Mouse (Mus musculus): ENCODE data around the gene Gtpbp3. TPM values are rescaled to one million over a fixed set of nuclear protein-coding genes. Genes with fewer than 3 reads are reported as not detected.
A peak's percentile ranks its signal among the peaks of the same experiment; 100 is the strongest.

Gene Gtpbp3
- polyA plus RNA-seq (2015; fragmentation: Nextera tagmentation; extraction: Ambion mirVana): 13.7 and 14.3 TPM in 2 replicates

- Histone ChIP-seq H3K4me3 (peak within 1 kb of the TSS; percentile 82), H3K4me2 (peak within 1 kb of the TSS; percentile 100), H3K27me3 (no peaks in the 10 kb centered on the region), H3K9me3 (no peaks in the 10 kb centered on the region), H3K4me1 (replicated peaks) (peaks cover 58% of the 10 kb centered on the region), H3K9ac (peak within 1 kb of the TSS; percentile 83), H3K27ac (peak within 1 kb of the TSS; percentile 58), H3K36me3 (peaks cover 48% of the 10 kb centered on the region)
- WGBS: under 1% methylated on average over 33 of the region's 33 CpGs
- ATAC-seq (ENCODE audit: low FRiP score): peak; percentile 9; the same call in 1 of the 2 replicates
Measured at GRCm38 (mm10) chr8:71487691-71488445, at the start of gene Gtpbp3. Gene Gtpbp3 (plus strand): TSS chr8:71488103.

- no peak for ATAC-seq (ENCODE audit: low FRiP score)
- Histone ChIP-seq H3K9me3 (no peaks in the 10 kb centered on the region), H3K4me2 (no peak overlapping the region), H3K27ac (no peak overlapping the region), H3K36me3 (no peaks in the 10 kb centered on the region), H3K9ac (no peak overlapping the region), H3K4me3 (no peak overlapping the region), H3K27me3 (peaks cover 13% of the 10 kb centered on the region), H3K4me1 (replicated peaks) (no peaks in the 10 kb centered on the region)
- under 1% methylated on average over 7 of the region's 7 CpGs for WGBS
Measured at GRCm38 (mm10) chr8:71441404-71441803, 46.5 kb upstream of the Gtpbp3 start.

GRCm38 (mm10) chr8:71445096-71445495 is 42.8 kb upstream of the Gtpbp3 start:
- ATAC-seq (ENCODE audit: low FRiP score): no peak
- Histone ChIP-seq H3K9ac (no peak overlapping the region), H3K4me3 (no peak overlapping the region), H3K4me2 (no peak overlapping the region), H3K27me3 (peaks cover 9% of the 10 kb centered on the region), H3K9me3 (no peaks in the 10 kb centered on the region), H3K27ac (no peak overlapping the region), H3K4me1 (replicated peaks) (no peaks in the 10 kb centered on the region), H3K36me3 (no peaks in the 10 kb centered on the region)
- 87% methylated on average over 7 of the region's 7 CpGs for WGBS

- ATAC-seq (ENCODE audit: low FRiP score): no peak
- Histone ChIP-seq H3K36me3 (peaks cover 2% of the 10 kb centered on the region), H3K27me3 (0 out of 2 replicates have a peak, but pooled peaks cover 3% of the 10 kb centered on the region), H3K4me1 (replicated peaks) (no peaks in the 10 kb centered on the region), H3K4me3 (no peak overlapping the region), H3K9ac (no peak overlapping the region), H3K27ac (no peak overlapping the region), H3K4me2 (no peak overlapping the region), H3K9me3 (no peaks in the 10 kb centered on the region)
- WGBS: 67% methylated on average over 4 of the region's 4 CpGs
Measured at GRCm38 (mm10) chr8:71451337-71451736, 36.6 kb upstream of the Gtpbp3 start.

GRCm38 (mm10) chr8:71451777-71452176 is 36.1 kb upstream of the Gtpbp3 start:
- Histone ChIP-seq H3K4me3 (no peak overlapping the region), H3K27me3 (0 out of 2 replicates have a peak, but pooled peaks cover 3% of the 10 kb centered on the region), H3K4me1 (replicated peaks) (no peaks in the 10 kb centered on the region), H3K36me3 (peaks cover 6% of the 10 kb centered on the region), H3K4me2 (no peak overlapping the region), H3K9ac (no peak overlapping the region), H3K9me3 (no peaks in the 10 kb centered on the region), H3K27ac (no peak overlapping the region)
- 48% methylated on average over 11 of the region's 11 CpGs for WGBS
- no peak for ATAC-seq (ENCODE audit: low FRiP score)

- H3K27me3 ChIP-seq: no peaks in the 10 kb centered on the region
- H3K9ac ChIP-seq: 0 out of 2 replicates have a peak overlapping the region, but pooled peaks have one; percentile 24
- H3K9me3 ChIP-seq: no peaks in the 10 kb centered on the region
- no peak overlapping the region for H3K4me2 ChIP-seq
- H3K36me3 ChIP-seq: peaks cover 15% of the 10 kb centered on the region
- no peak overlapping the region for H3K4me3 ChIP-seq
- H3K4me1 ChIP-seq (replicated peaks): no peaks in the 10 kb centered on the region
- no peak overlapping the region for H3K27ac ChIP-seq
- WGBS: 83% methylated on average over 2 of the region's 2 CpGs
- ATAC-seq (ENCODE audit: low FRiP score): no peak
Measured at GRCm38 (mm10) chr8:71452669-71453068, 35.2 kb upstream of the Gtpbp3 start.

GRCm38 (mm10) chr8:71454668-71455067 is 33.2 kb upstream of the Gtpbp3 start:
- Histone ChIP-seq H3K36me3 (peaks cover 35% of the 10 kb centered on the region), H3K4me3 (no peak overlapping the region), H3K4me1 (replicated peaks) (peaks cover 12% of the 10 kb centered on the region), H3K9ac (no peak overlapping the region), H3K27ac (no peak overlapping the region), H3K4me2 (no peak overlapping the region), H3K9me3 (no peaks in the 10 kb centered on the region), H3K27me3 (no peaks in the 10 kb centered on the region)
- no peak for ATAC-seq (ENCODE audit: low FRiP score)
- WGBS: 84% methylated on average over 8 of the region's 8 CpGs

- Histone ChIP-seq H3K4me1 (replicated peaks) (peaks cover 32% of the 10 kb centered on the region), H3K9me3 (no peaks in the 10 kb centered on the region), H3K4me3 (no peak overlapping the region), H3K4me2 (no peak overlapping the region), H3K9ac (no peak overlapping the region), H3K27me3 (no peaks in the 10 kb centered on the region), H3K36me3 (peaks cover 55% of the 10 kb centered on the region), H3K27ac (no peak overlapping the region)
- ATAC-seq (ENCODE audit: low FRiP score): 0 out of 2 replicates have a peak, but pooled peaks have one; percentile 8
- 46% methylated on average over 22 of the region's 22 CpGs for WGBS
Measured at GRCm38 (mm10) chr8:71456906-71457305, 31.0 kb upstream of the Gtpbp3 start.

GRCm38 (mm10) chr8:71457659-71458270 is 30.1 kb upstream of the Gtpbp3 start:
- no peak overlapping the region for H3K4me3 ChIP-seq
- peaks cover 41% of the 10 kb centered on the region for H3K4me1 ChIP-seq (replicated peaks)
- 86% methylated on average over 20 of the region's 20 CpGs for whole genome bisulfite sequencing
- H3K27ac ChIP-seq: no peak overlapping the region
- no peak overlapping the region for H3K4me2 ChIP-seq
- H3K27me3 ChIP-seq: no peaks in the 10 kb centered on the region
- H3K9me3 ChIP-seq: no peaks in the 10 kb centered on the region
- no peak for ATAC-seq (ENCODE audit: low FRiP score)
- H3K9ac ChIP-seq: no peak overlapping the region
- H3K36me3 ChIP-seq: peaks cover 55% of the 10 kb centered on the region

- H3K4me1 ChIP-seq (replicated peaks): peaks cover 57% of the 10 kb centered on the region
- H3K4me2 ChIP-seq: no peak overlapping the region
- H3K4me3 ChIP-seq: no peak overlapping the region
- ATAC-seq (ENCODE audit: low FRiP score): no peak
- H3K9me3 ChIP-seq: no peaks in the 10 kb centered on the region
- peaks cover 55% of the 10 kb centered on the region for H3K36me3 ChIP-seq
- H3K9ac ChIP-seq: peak overlapping the region; percentile 29; the same call in 1 of the 2 replicates
- no peak overlapping the region for H3K27ac ChIP-seq
- WGBS: 93% methylated on average over 6 of the region's 6 CpGs
- no peaks in the 10 kb centered on the region for H3K27me3 ChIP-seq
Measured at GRCm38 (mm10) chr8:71460716-71461115, 27.2 kb upstream of the Gtpbp3 start.

GRCm38 (mm10) chr8:71461152-71461840 is 26.6 kb upstream of the Gtpbp3 start:
- Histone ChIP-seq H3K27ac (no peak overlapping the region), H3K4me1 (replicated peaks) (peaks cover 61% of the 10 kb centered on the region), H3K4me2 (peak overlapping the region; percentile 93), H3K4me3 (peak overlapping the region; percentile 88), H3K27me3 (no peaks in the 10 kb centered on the region), H3K9ac (peak overlapping the region; percentile 92), H3K9me3 (no peaks in the 10 kb centered on the region), H3K36me3 (peaks cover 53% of the 10 kb centered on the region)
- ATAC-seq (ENCODE audit: low FRiP score): no peak
- WGBS: 79% methylated on average over 47 of the region's 47 CpGs

GRCm38 (mm10) chr8:71462191-71462590 is 25.7 kb upstream of the Gtpbp3 start:
- Histone ChIP-seq H3K4me2 (peak overlapping the region; percentile 93), H3K27me3 (no peaks in the 10 kb centered on the region), H3K4me3 (peak overlapping the region; percentile 88), H3K27ac (peak overlapping the region; percentile 87), H3K4me1 (replicated peaks) (peaks cover 61% of the 10 kb centered on the region), H3K36me3 (peaks cover 44% of the 10 kb centered on the region), H3K9me3 (no peaks in the 10 kb centered on the region), H3K9ac (peak overlapping the region; percentile 92)
- WGBS: 72% methylated on average over 4 of the region's 4 CpGs
- no peak for ATAC-seq (ENCODE audit: low FRiP score)
